In the genomic region with DNA sequence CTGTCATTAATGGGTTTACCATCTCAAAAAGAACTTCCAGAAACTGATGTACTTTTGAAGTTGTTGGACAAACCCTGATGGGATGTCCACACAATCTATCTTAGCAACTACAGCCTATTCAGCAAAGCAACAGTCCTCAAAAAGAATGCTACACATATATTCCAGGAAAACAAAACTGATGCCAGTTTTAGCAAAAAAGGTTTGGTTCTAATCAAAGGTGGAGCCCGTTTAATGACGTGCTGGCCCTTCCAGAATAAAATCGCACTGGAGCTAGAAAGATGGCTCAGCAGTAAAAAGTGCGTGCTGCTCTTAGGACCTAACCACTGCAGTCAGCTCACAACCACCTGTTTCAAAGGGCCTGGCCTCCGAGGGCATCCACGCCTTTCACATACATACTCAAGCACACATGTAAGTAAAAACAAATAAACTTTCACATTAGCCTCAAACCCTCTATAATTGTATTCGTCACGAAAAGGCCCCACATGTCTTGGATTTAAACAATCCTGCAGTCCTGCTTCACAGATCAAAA, we compare ENCODE assay signal across 8 mouse cellular contexts. TPM values are rescaled to one million over a fixed set of nuclear protein-coding genes. Genes with fewer than 3 reads are reported as not detected.
A peak's percentile ranks its signal among the peaks of the same experiment; 100 is the strongest.
DNase-seq lines count a peak whose midpoint lies in the region; ATAC-seq and TF ChIP-seq lines count a peak whose summit lies in the region.

No protein-coding gene starts in this region.

- H3K4me3 ChIP-seq in lung, embryonic 14.5 days (ENCODE audit: low read depth, low read length), result peak overlapping the region; percentile 87
- peak overlapping the region; percentile 97 for H3K4me3 ChIP-seq in forebrain, embryonic 11.5 days (ENCODE audit: low read depth, low read length)
- peak overlapping the region; percentile 88 for H3K4me3 ChIP-seq in limb, embryonic 14.5 days (replicated peaks; ENCODE audit: low read length)
- H3K4me3 ChIP-seq in stomach, embryonic 16.5 days (replicated peaks; ENCODE audit: low read length), result peak overlapping the region; percentile 93

- 63% methylated on average over 8 of the region's 8 CpGs for WGBS in lung, embryonic 14.5 days
- 77% methylated on average over 8 of the region's 8 CpGs for WGBS in forebrain, embryonic 11.5 days
- 39% methylated on average over 8 of the region's 8 CpGs for WGBS in limb, embryonic 14.5 days
- 57% methylated on average over 8 of the region's 8 CpGs for WGBS in stomach, embryonic 16.5 days

- TF ChIP-seq POLR2A in limb, embryonic 14.5 days (IDR thresholded peaks at IDR 0.05; ENCODE audit: borderline replicate concordance, extremely low read depth, insufficient read depth, insufficient read length), result no peak

- H3K4me1 ChIP-seq in lung, embryonic 14.5 days (ENCODE audit: insufficient read depth), result peaks cover 12% of the 10 kb centered on the region; the same call in 1 of the 2 replicates
- H3K4me1 ChIP-seq in forebrain, embryonic 11.5 days (replicated peaks; ENCODE audit: control insufficient read depth, insufficient read depth, low read length), result peaks cover 7% of the 10 kb centered on the region; the same call in 1 of the 2 replicates
- H3K4me1 ChIP-seq in limb, embryonic 14.5 days (ENCODE audit: control insufficient read depth, insufficient read depth, low read length), result peaks cover 14% of the 10 kb centered on the region; the same call in 1 of the 2 replicates
- H3K4me1 ChIP-seq in stomach, embryonic 16.5 days (ENCODE audit: control insufficient read depth, insufficient read depth, low read length), result peaks cover 16% of the 10 kb centered on the region

- ATAC-seq in lung, embryonic 14.5 days (ENCODE audit: insufficient read depth), result no peak
- ATAC-seq in forebrain, embryonic 11.5 days (replicated peaks; ENCODE audit: low FRiP score), result no peak
- ATAC-seq in limb, embryonic 14.5 days (ENCODE audit: low FRiP score, low read depth), result no peak
- ATAC-seq in stomach, embryonic 16.5 days (ENCODE audit: insufficient read depth, low FRiP score), result no peak
- no peak for ATAC-seq in activated CD4-positive, CD25-positive, alpha-beta regulatory T cell, adult 4 months

- H3K27ac ChIP-seq in lung, embryonic 14.5 days (ENCODE audit: low read depth), result no peak overlapping the region
- H3K27ac ChIP-seq in forebrain, embryonic 11.5 days (ENCODE audit: low read depth, low read length), result no peak overlapping the region
- no peak overlapping the region for H3K27ac ChIP-seq in limb, embryonic 14.5 days (replicated peaks; ENCODE audit: low read depth, low read length)
- H3K27ac ChIP-seq in stomach, embryonic 16.5 days (ENCODE audit: low read length), result no peak overlapping the region

- peaks cover 19% of the 10 kb centered on the region; the same call in 1 of the 2 replicates for H3K36me3 ChIP-seq in lung, embryonic 14.5 days (ENCODE audit: insufficient read depth)
- H3K36me3 ChIP-seq in forebrain, embryonic 11.5 days (ENCODE audit: control insufficient read depth, insufficient read depth, low read length), result no peaks in the 10 kb centered on the region; the same call in 1 of the 2 replicates
- peaks cover 17% of the 10 kb centered on the region for H3K36me3 ChIP-seq in limb, embryonic 14.5 days (ENCODE audit: control insufficient read depth, insufficient read depth, low read length)
- peaks cover 6% of the 10 kb centered on the region; the same call in 1 of the 2 replicates for H3K36me3 ChIP-seq in stomach, embryonic 16.5 days (ENCODE audit: control insufficient read depth, insufficient read depth, low read length)

- peak overlapping the region; percentile 94; the same call in 1 of the 2 replicates for H3K9ac ChIP-seq in lung, embryonic 14.5 days
- H3K9ac ChIP-seq in forebrain, embryonic 11.5 days (ENCODE audit: low read length), result no peak overlapping the region
- no peak overlapping the region for H3K9ac ChIP-seq in limb, embryonic 14.5 days (ENCODE audit: low read depth, low read length, severe bottlenecking)
- no peak overlapping the region for H3K9ac ChIP-seq in stomach, embryonic 16.5 days (ENCODE audit: low read length)

- no peak for DNase-seq in lung, embryonic 14.5 days
- DNase-seq in lung, postnatal 36 days, result no peak
- no peak for DNase-seq in forebrain, embryonic 11.5 days (ENCODE audit: low spot score)
- DNase-seq in limb, embryonic 14.5 days (ENCODE audit: low spot score), result no peak
- no peak for DNase-seq in frontal cortex, postnatal 36 days (ENCODE audit: low spot score in 2 of 2)
- DNase-seq in kidney, postnatal 4 days, result no peak

- no peaks in the 10 kb centered on the region for H3K27me3 ChIP-seq in lung, embryonic 14.5 days (ENCODE audit: insufficient read depth, low read length)
- no peaks in the 10 kb centered on the region for H3K27me3 ChIP-seq in forebrain, embryonic 11.5 days (ENCODE audit: control insufficient read depth, insufficient read depth, low read length)
- H3K27me3 ChIP-seq in limb, embryonic 14.5 days (ENCODE audit: control insufficient read depth, insufficient read depth, low read length), result no peaks in the 10 kb centered on the region
- no peaks in the 10 kb centered on the region for H3K27me3 ChIP-seq in stomach, embryonic 16.5 days (ENCODE audit: control insufficient read depth, insufficient read depth, low read length)

- H3K9me3 ChIP-seq in lung, embryonic 14.5 days (ENCODE audit: low read depth, low read length), result no peaks in the 10 kb centered on the region
- no peaks in the 10 kb centered on the region for H3K9me3 ChIP-seq in forebrain, embryonic 11.5 days (ENCODE audit: control insufficient read depth, low read length)
- H3K9me3 ChIP-seq in limb, embryonic 14.5 days (ENCODE audit: control insufficient read depth, low read length), result no peaks in the 10 kb centered on the region
- no peaks in the 10 kb centered on the region; the same call in 1 of the 2 replicates for H3K9me3 ChIP-seq in stomach, embryonic 16.5 days (replicated peaks; ENCODE audit: control insufficient read depth, low read length)

- TF ChIP-seq CTCF in lung, embryonic 14.5 days (IDR thresholded peaks at IDR 0.05; ENCODE audit: low read depth), result no peak

- H3K4me2 ChIP-seq in lung, embryonic 14.5 days, result peak overlapping the region; percentile 92
- H3K4me2 ChIP-seq in forebrain, embryonic 11.5 days (ENCODE audit: low read depth, low read length, severe bottlenecking), result peak overlapping the region; percentile 94
- H3K4me2 ChIP-seq in limb, embryonic 14.5 days (replicated peaks; ENCODE audit: low read depth, low read length, severe bottlenecking), result peak overlapping the region; percentile 94
- H3K4me2 ChIP-seq in stomach, embryonic 16.5 days (ENCODE audit: low read depth, low read length), result peak overlapping the region; percentile 95

RNA-seq across cellular contexts. Expression of gene Atp13a3, which starts 18.8 kb away (rescaled TPM):
- 17.4 and 19.9 TPM in 2 replicates for polyA plus RNA-seq in lung, embryonic 14.5 days (2014; fragmentation: Nextera tagmentation; extraction: Ambion mirVana)
- 13.6 and 15.5 TPM in 2 replicates for polyA plus RNA-seq in forebrain, embryonic 11.5 days (2014; fragmentation: Nextera tagmentation; extraction: Ambion mirVana)
- polyA plus RNA-seq in limb, embryonic 14.5 days (2012; rRNA removed), result 31.8 and 36.8 TPM in 2 replicates
- polyA plus RNA-seq in limb, embryonic 14.5 days (2014; fragmentation: Nextera tagmentation; extraction: Ambion mirVana), result 14.7 and 15.4 TPM in 2 replicates
- 9.1 and 12.0 TPM in 2 replicates for polyA plus RNA-seq in stomach, embryonic 16.5 days (2015; fragmentation: Nextera tagmentation; extraction: Ambion mirVana)
- polyA plus RNA-seq in activated CD4-positive, CD25-positive, alpha-beta regulatory T cell, adult 4 months (2017; shearing (Covaris generic)), result 10 to 100 TPM in 1 of 2 experiments, 1 to 10 TPM in 1; 8.3 to 12.4 TPM
